8 mouse cellular contexts compared by ENCODE assay signal in genomic region chr12:25100411-25101217, GRCm38 (mm10). TPM values are rescaled to one million over a fixed set of nuclear protein-coding genes. Genes with fewer than 3 reads are reported as not detected.
DNase-seq lines count a peak whose midpoint lies in the region; ATAC-seq and TF ChIP-seq lines count a peak whose summit lies in the region.

No protein-coding gene starts in this region.

- H3K36me3 ChIP-seq in CH12.LX (replicated peaks in 1 of 2; ENCODE audit: control insufficient read depth in 1 of 2, insufficient read depth in 1 of 2, low read length in 1 of 2), result no peaks in the 10 kb centered on the region
- H3K36me3 ChIP-seq in forebrain, embryonic 11.5 days (ENCODE audit: control insufficient read depth, insufficient read depth, low read length), result no peaks in the 10 kb centered on the region
- H3K36me3 ChIP-seq in lung, postnatal 0 days (ENCODE audit: insufficient read depth, low read length), result no peaks in the 10 kb centered on the region

- in situ Hi-C loops in CH12.LX (cut with MboI; ENCODE audit: low pct_ligation_motif_present, low pct_unique_long_range_greater_than_20kb, low sequenced_read_pairs), result no loop called here

- TF ChIP-seq EP300 in CH12.LX (IDR thresholded peaks at IDR 0.05; ENCODE audit: low read length), result no peak
- TF ChIP-seq EP300 in lung, postnatal 0 days (IDR thresholded peaks at IDR 0.05), result no peak

- DNase-seq in CH12.LX (ENCODE audit: extremely low read depth), result no peak
- DNase-seq in adrenal gland, postnatal 25 days, result peak; percentile 65
- peak; percentile 82 for DNase-seq in forebrain, embryonic 11.5 days (ENCODE audit: low spot score)
- peak; percentile 68 to 71 for DNase-seq in heart, postnatal 14 days
- peak; percentile 60 to 72 for DNase-seq in layer of hippocampus, adult 8-10 months (ENCODE audit: low spot score in 2 of 2)
- DNase-seq in lung, postnatal 0 days (ENCODE audit: low spot score), result peak; percentile 64
- peak; percentile 51 to 61 for DNase-seq in right cerebral cortex, adult 2 months (ENCODE audit: low spot score in 2 of 2)

- peak overlapping the region in 1 of 3 experiments; percentile 42 for H3K4me3 ChIP-seq in CH12.LX (replicated peaks in 1 of 3; ENCODE audit: low read depth in 2 of 3, low read length in 2 of 3, poor library complexity in 1 of 3)
- peak overlapping the region; percentile 71 for H3K4me3 ChIP-seq in forebrain, embryonic 11.5 days (ENCODE audit: low read depth, low read length)
- peak overlapping the region; percentile 63 for H3K4me3 ChIP-seq in lung, postnatal 0 days (ENCODE audit: low read depth, low read length)

- H3K27me3 ChIP-seq in CH12.LX (replicated peaks), result peaks cover 33% of the 10 kb centered on the region
- H3K27me3 ChIP-seq in forebrain, embryonic 11.5 days (ENCODE audit: control insufficient read depth, insufficient read depth, low read length), result no peaks in the 10 kb centered on the region
- H3K27me3 ChIP-seq in lung, postnatal 0 days (replicated peaks; ENCODE audit: insufficient read depth, low read length), result no peaks in the 10 kb centered on the region

- TF ChIP-seq CTCF in CH12.LX (conservative IDR thresholded peaks at IDR 0.05 in 1 of 2, IDR thresholded peaks at IDR 0.05 in 1 of 2; ENCODE audit: low read depth in 2 of 2, low read length in 2 of 2), result no peak; a peak in 1 of 4 replicates
- TF ChIP-seq CTCF in lung, postnatal 0 days (IDR thresholded peaks at IDR 0.05), result peak; percentile 44

- no peak for ATAC-seq in forebrain, embryonic 11.5 days (replicated peaks; ENCODE audit: low FRiP score)
- ATAC-seq in lung, postnatal 0 days, result no peak
- ATAC-seq in inflammation-experienced regulatory T-cells, adult 6 months, result no peak

- peaks cover 6% of the 10 kb centered on the region for H3K9me3 ChIP-seq in CH12.LX (replicated peaks; ENCODE audit: low read length)
- H3K9me3 ChIP-seq in forebrain, embryonic 11.5 days (ENCODE audit: control insufficient read depth, low read length), result no peaks in the 10 kb centered on the region
- no peaks in the 10 kb centered on the region for H3K9me3 ChIP-seq in lung, postnatal 0 days (ENCODE audit: low read length)

- H3K27ac ChIP-seq in CH12.LX (ENCODE audit: insufficient read depth, low read depth), result no peak overlapping the region
- H3K27ac ChIP-seq in forebrain, embryonic 11.5 days (ENCODE audit: low read depth, low read length), result peak overlapping the region; percentile 92
- H3K27ac ChIP-seq in lung, postnatal 0 days (ENCODE audit: low read length), result peak overlapping the region; percentile 96

- H3K4me1 ChIP-seq in CH12.LX (ENCODE audit: control insufficient read depth in 1 of 2, insufficient read depth in 2 of 2), result peaks cover 6 to 23% of the 10 kb centered on the region in 2 experiments; a peak in 3 of 4 replicates
- peaks cover 28% of the 10 kb centered on the region for H3K4me1 ChIP-seq in forebrain, embryonic 11.5 days (replicated peaks; ENCODE audit: control insufficient read depth, insufficient read depth, low read length)
- peaks cover 17% of the 10 kb centered on the region; the same call in 1 of the 2 replicates for H3K4me1 ChIP-seq in lung, postnatal 0 days (ENCODE audit: insufficient read depth, low read depth, low read length)

- H3K4me2 ChIP-seq in CH12.LX (ENCODE audit: insufficient read depth, low read depth, poor library complexity, severe bottlenecking), result peak overlapping the region; percentile 92
- peak overlapping the region; percentile 92 for H3K4me2 ChIP-seq in forebrain, embryonic 11.5 days (ENCODE audit: low read depth, low read length, severe bottlenecking)
- peak overlapping the region; percentile 92 for H3K4me2 ChIP-seq in lung, postnatal 0 days (replicated peaks; ENCODE audit: low read depth, low read length)

- intact Hi-C loops in heart, postnatal 14 days (cut with DNase I), result loop anchor here (1.0 kb wide), 1 partner anchor 17 kb away; no protein-coding TSS in a partner anchor

- no peak for TF ChIP-seq POLR2A in CH12.LX (IDR thresholded peaks at IDR 0.05; ENCODE audit: low read depth, low read length)

- peak overlapping the region; percentile 52 for H3K9ac ChIP-seq in CH12.LX (ENCODE audit: insufficient read depth, low read depth)
- H3K9ac ChIP-seq in forebrain, embryonic 11.5 days (ENCODE audit: low read length), result peak overlapping the region; percentile 82
- peak overlapping the region; percentile 60 for H3K9ac ChIP-seq in lung, postnatal 0 days (replicated peaks; ENCODE audit: low read depth)

- H3K79me2 ChIP-seq in CH12.LX (replicated peaks; ENCODE audit: control insufficient read depth, extremely low read depth, insufficient read depth, poor library complexity, severe bottlenecking), result no peaks in the 10 kb centered on the region

- no peak; the same call in 1 of the 2 replicates for TF ChIP-seq RAD21 in CH12.LX (IDR thresholded peaks at IDR 0.05; ENCODE audit: low read depth, low read length)

- under 1% methylated on average over 57 of the region's 59 CpGs for whole genome bisulfite sequencing in forebrain, embryonic 11.5 days
- under 1% methylated on average over 53 of the region's 59 CpGs for WGBS in lung, postnatal 0 days

- dilution Hi-C loops in CH12.LX (cut with MboI; ENCODE audit: extremely low pct_ligation_motif_present, extremely low pct_unique_long_range_greater_than_20kb, low sequenced_read_pairs), result no loop called here

TF ChIP-seq in CH12.LX, 34 proteins besides CTCF, POLR2A, EP300 and RAD21:
- TF ChIP-seq JUND (conservative IDR thresholded peaks at IDR 0.05; ENCODE audit: low read depth, low read length) (no peak), HCFC1 (IDR thresholded peaks at IDR 0.05; ENCODE audit: low read depth, low read length) (no peak), MEF2A (IDR thresholded peaks at IDR 0.05; ENCODE audit: borderline replicate concordance, low read depth, low read length) (no peak), CHD1 (IDR thresholded peaks at IDR 0.05; ENCODE audit: low read depth, low read length) (no peak), MXI1 (IDR thresholded peaks at IDR 0.05; ENCODE audit: low read depth, low read length) (peak; percentile 52), SMC3 (IDR thresholded peaks at IDR 0.05; ENCODE audit: low read depth, low read length) (peak; percentile 15; the same call in 1 of the 2 replicates), KAT2A (IDR thresholded peaks at IDR 0.05; ENCODE audit: insufficient replicate concordance, low read length) (no peak)

RNA-seq across cellular contexts. Expression of gene Id2, which starts 3.7 kb away (rescaled TPM):
- total RNA-seq in CH12.LX (2012; rRNA removed) (11.5 and 12.4 TPM in 2 replicates), CH12.LX (2014; rRNA removed) (38.0 and 42.9 TPM in 2 replicates)
- 13.7 and 14.2 TPM in 2 replicates for polyA plus RNA-seq in CH12.LX (2012; ENCODE audit: insufficient read length, low read depth)
- 520 and 569 TPM in 2 replicates for total RNA-seq in adrenal gland, postnatal 25 days (2021)
- 188 and 198 TPM in 2 replicates for polyA plus RNA-seq in forebrain, embryonic 11.5 days (2014; fragmentation: Nextera tagmentation; extraction: Ambion mirVana)
- 10 to 100 TPM; 13.6 to 14.6 TPM for total RNA-seq in heart, postnatal 14 days (2021)
- 10 to 100 TPM; 76.7 to 87.4 (median 81.8) TPM for total RNA-seq in layer of hippocampus, adult 8-10 months (2022)
- 444 and 475 TPM in 2 replicates for polyA plus RNA-seq in lung, postnatal 0 days (2015; fragmentation: Nextera tagmentation; extraction: Ambion mirVana)
- polyA plus RNA-seq in inflammation-experienced regulatory T-cells, adult 6 months (2017; shearing (Covaris generic)), result 1,000 to 10,000 TPM in 1 of 3 experiments, 100 to 1,000 TPM in 2; 414 to 1,496 (median 414) TPM
